Mouse (Mus musculus) bone marrow macrophage, adult 2 months (primary cell): ENCODE measurements around the gene Palld. TPM values are rescaled to one million over a fixed set of nuclear protein-coding genes. Genes with fewer than 3 reads are reported as not detected.

Experiments
- H3K27ac ChIP-seq: 2 replicates; pipeline ENCODE4 v1.5.1; 2012; ENCODE audit warnings: low read depth, low read length; ENCODE audit not compliant: insufficient read depth
- H3K4me1 ChIP-seq: 2 replicates; pipeline ENCODE4 v1.6.1; 2012; ENCODE audit warnings: low read length; ENCODE audit not compliant: control insufficient read depth, insufficient read depth
- H3K4me3 ChIP-seq: 2 replicates; pipeline ENCODE4 v1.5.1; 2012; ENCODE audit warnings: mild to moderate bottlenecking, low read length, moderate library complexity; ENCODE audit not compliant: insufficient read depth
- CTCF ChIP-seq: IDR thresholded peaks from 2 replicates; pipeline ENCODE4 v1.5.1; 2012; ENCODE audit warnings: low read depth, mild to moderate bottlenecking, low read length, moderate library complexity
- POLR2A ChIP-seq: IDR thresholded peaks from 2 replicates; pipeline ENCODE4 v1.6.1; 2012; ENCODE audit warnings: mild to moderate bottlenecking, low read depth, low read length, borderline replicate concordance
- polyA plus RNA-seq: library from polyadenylated mRNA; stranded (reverse); fragments of >200 nt; gene quantifications from 2 replicates; pipeline ENCODE4 v1.2.4, GENCODE M21; 2012; ENCODE audit not compliant: missing spikeins, insufficient read depth, insufficient read length

The Palld gene
- polyA plus RNA-seq, 1 experiment = 6.4 TPM

DNA sequence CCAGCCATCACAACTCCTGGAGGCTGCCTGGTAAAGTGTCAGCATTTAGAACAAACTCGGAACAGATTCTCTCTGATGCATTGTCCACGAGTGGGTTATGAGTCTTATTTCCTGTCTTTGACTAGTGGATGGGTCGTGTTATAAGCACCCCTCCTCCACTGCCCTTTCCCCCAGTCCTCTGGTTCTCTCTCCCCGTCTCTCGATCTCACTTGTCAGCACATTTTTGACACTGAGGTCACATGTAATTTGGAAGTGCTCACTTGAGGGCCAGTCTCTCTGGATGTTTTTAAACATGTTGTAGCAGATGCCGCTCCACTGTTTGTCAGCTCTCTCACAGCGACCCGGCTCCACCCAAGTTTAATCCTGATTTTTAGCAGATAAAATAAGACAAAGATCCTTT, 237.5 kb downstream of the Palld start:
- TF ChIP-seq POLR2A (no peak), CTCF (no peak)
- H3K4me3 ChIP-seq = no peak overlapping the region
- H3K4me1 ChIP-seq = peaks cover 14% of the 10 kb centered on the region
- H3K27ac ChIP-seq = no peak overlapping the region

DNA sequence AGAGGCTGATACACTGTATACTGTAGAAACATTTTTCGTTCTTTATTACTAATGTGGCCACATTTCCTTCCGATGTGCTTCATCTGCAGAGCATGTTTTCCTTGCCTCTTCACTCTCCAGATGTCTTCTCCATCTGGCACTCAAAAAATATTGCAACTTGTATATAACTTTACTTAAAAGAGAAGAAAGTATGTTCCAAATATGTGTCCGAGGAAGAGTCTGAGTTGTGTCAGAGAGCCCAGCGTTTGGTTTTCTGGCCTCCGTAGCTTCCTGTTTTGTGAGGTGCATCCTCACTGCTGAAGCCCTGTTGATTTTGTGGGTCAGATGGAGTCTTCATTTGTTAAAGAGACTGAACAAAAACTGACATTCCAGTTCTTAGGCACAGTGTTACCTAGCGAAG, 238.3 kb downstream of the Palld start:
- peaks cover 14% of the 10 kb centered on the region for H3K4me1 ChIP-seq
- no peak for TF ChIP-seq POLR2A
- TF ChIP-seq CTCF = no peak
- no peak overlapping the region for H3K27ac ChIP-seq
- H3K4me3 ChIP-seq = no peak overlapping the region

DNA sequence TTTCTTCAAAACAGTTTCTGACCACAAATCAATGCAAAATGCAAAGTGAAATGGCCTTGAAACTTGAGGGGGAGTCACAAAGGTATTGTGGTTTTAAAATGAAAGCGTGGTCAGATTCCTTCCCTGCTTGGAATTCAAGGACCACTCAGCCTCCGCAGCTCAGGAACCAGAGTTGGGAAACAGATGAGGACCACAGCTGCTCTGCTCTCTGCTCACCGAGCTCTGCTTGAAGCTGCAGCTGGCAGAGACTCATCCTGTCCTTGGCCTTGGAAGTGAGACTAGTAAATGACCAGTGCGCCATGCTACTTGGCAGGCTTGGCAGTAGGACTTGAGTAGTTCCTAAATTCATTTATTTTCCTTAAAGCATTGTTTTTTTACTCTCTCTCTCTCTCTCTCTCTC, 239.7 kb downstream of the Palld start:
- no peak overlapping the region for H3K4me3 ChIP-seq
- TF ChIP-seq POLR2A (no peak), CTCF (no peak)
- no peak overlapping the region for H3K27ac ChIP-seq
- H3K4me1 ChIP-seq = peaks cover 14% of the 10 kb centered on the region

DNA sequence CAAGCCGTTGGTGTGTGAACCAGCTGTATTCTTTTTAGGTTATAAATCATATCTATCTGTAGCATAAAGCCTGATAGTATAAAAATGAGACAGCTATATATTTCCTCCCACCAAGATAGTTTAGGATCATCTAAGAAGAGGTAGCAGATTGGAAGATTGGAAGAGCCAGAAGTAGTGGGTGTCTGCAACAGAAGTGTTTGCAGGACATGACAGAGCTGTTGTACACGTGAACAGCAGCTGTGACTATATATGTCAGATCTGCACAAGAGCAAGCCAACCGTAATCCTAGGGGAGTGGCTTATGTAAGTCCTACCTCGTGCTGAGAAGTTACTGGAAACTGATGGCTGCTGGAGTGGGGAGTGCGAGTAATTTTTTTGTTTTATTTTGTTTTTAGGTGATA, 240.9 kb downstream of the Palld start:
- TF ChIP-seq POLR2A (no peak), CTCF (no peak)
- Histone ChIP-seq H3K27ac (no peak overlapping the region), H3K4me3 (no peak overlapping the region), H3K4me1 (peaks cover 14% of the 10 kb centered on the region)

DNA sequence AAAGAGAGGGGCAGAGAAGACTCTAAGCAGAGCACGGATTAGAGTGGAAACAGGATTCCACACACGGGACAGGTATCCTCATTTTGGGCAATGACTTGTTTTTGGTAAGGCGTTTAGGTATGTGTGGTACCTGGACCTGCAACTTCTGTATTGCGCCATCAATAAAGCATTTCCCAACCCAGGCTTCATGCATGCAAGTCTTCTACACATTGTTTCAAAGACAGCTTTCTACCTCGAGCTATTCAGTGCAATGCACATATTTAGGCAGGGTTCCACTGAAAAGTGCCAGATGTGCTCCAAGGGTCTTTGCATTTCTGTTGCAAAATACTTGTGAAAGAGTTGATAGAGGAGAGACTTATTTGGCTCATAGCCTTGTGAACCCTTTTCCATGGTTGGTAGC, 241.5 kb downstream of the Palld start:
- TF ChIP-seq POLR2A (no peak), CTCF (no peak)
- Histone ChIP-seq H3K4me3 (no peak overlapping the region), H3K27ac (no peak overlapping the region), H3K4me1 (peaks cover 14% of the 10 kb centered on the region)

DNA sequence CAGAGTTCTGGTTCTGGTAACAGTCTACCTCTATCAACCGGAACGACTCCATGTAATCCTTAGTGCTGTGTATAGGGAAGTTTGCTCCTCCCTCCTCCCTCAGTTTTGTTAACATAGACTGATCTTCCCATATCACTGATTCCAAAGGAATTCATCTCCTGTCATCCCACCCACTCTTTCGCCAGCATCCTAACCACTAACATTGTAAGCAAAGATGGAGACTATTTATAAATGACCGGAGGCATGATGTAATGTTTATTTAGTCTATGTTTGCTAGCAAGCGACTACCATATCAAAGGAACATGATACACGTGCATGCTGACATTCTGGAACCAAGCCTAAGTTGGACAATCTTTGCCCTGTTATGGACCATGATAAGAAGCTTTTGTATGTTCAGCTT, 250.5 kb downstream of the Palld start:
- Histone ChIP-seq H3K27ac (no peak overlapping the region), H3K4me3 (no peak overlapping the region), H3K4me1 (no peaks in the 10 kb centered on the region)
- TF ChIP-seq CTCF (no peak), POLR2A (no peak)

DNA sequence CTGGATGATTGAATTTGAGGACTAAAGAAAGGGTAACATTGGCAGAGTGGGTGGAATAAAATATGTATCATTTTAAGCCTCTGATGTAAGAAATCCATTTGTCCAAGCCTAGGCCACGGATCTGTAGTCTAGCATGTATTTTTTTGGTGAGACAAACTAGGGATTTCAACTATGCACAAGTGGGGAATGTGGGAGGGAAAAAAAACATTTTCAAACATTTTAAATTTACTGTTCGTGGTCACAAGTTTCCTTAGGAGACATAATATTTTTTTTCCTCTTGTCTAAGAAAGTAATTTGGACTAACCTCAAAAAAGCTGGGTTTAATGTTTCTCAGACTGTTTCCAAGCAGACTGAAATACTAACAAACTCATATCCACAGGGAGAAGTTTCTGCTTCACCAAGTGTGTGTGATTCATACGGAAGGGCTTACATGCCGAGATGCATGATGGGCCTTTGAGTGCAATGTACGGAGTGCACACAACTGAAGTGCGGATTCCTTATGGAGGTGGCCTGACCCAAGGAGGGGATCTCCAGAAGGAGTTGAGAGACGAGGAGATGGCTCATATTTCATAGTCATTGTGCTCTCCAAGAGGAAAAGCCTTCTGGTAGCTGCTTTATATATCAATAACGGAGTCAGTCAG, 256.2 kb downstream of the Palld start:
- Histone ChIP-seq H3K4me3 (no peak overlapping the region), H3K4me1 (0 out of 2 replicates have a peak, but pooled peaks cover 3% of the 10 kb centered on the region), H3K27ac (no peak overlapping the region)
- TF ChIP-seq POLR2A = no peak
- no peak for TF ChIP-seq CTCF

DNA sequence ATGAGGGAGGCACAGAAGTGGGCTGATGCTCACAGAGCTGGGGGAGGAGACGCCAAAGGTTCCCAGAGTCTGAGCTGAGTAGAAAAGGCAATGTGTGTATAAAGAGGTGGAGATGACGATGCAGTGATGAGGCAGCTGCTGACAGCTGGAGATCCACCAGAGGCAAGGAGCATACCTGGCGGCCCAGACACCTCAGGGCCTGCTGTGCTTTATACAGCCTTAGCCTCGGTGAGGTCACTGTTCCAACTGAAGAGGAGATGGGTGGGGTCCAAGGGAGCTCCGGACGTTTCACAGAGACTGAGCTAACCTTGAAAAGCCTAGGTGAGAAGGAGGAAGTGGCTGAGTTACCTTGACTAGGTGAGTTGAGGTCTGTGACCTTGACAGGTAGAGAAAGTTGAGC, 256.8 kb downstream of the Palld start:
- no peak overlapping the region for H3K27ac ChIP-seq
- 0 out of 2 replicates have a peak, but pooled peaks cover 3% of the 10 kb centered on the region for H3K4me1 ChIP-seq
- H3K4me3 ChIP-seq = no peak overlapping the region
- TF ChIP-seq CTCF = no peak
- no peak for TF ChIP-seq POLR2A

DNA sequence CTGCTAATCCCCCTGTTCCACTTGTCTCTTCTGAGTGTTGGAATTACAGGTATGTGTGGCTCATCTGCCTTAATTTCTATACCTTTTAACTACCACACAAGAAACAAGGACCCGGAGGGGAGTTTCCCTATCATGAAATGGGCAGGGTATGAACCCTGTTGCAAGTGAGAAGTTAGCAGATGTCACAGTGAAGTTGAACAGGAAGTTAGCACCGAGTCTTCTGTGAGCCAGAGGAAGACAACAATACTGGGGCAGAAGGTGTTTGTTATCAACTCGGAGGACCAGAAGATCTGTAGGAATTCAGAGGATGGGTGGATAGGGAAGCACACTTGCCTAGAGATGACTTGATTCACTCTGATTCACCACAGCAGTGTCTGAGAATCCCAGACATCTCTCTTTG, 259.3 kb downstream of the Palld start:
- TF ChIP-seq POLR2A = no peak
- no peak for TF ChIP-seq CTCF
- H3K4me3 ChIP-seq = no peak overlapping the region
- 0 out of 2 replicates have a peak, but pooled peaks cover 3% of the 10 kb centered on the region for H3K4me1 ChIP-seq
- H3K27ac ChIP-seq = no peak overlapping the region

DNA sequence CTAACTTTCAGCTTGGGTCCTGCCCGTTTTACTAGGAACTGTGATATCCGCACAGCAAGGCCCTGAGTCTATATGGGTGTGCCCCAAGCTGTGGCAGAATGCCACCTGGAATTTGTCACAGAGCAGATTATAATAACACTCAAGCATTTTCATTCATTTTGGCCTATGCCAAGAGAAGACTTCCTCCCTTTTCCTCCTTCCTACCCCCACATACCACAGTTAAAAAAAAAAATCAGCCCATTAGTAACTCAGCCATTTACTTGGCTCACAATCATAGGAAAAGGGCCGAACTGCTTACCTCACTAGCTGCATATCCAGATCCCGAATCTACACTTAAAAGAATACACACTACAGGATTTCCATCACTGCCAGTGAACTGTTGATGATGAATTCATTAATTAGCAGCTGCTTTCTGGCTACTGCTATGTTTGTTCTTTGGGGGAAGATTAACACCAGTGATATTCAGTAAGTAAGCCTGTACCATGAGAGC, 260.1 kb downstream of the Palld start:
- H3K4me1 ChIP-seq = 0 out of 2 replicates have a peak, but pooled peaks cover 3% of the 10 kb centered on the region
- no peak overlapping the region for H3K27ac ChIP-seq
- no peak for TF ChIP-seq POLR2A
- TF ChIP-seq CTCF = no peak
- no peak overlapping the region for H3K4me3 ChIP-seq

DNA sequence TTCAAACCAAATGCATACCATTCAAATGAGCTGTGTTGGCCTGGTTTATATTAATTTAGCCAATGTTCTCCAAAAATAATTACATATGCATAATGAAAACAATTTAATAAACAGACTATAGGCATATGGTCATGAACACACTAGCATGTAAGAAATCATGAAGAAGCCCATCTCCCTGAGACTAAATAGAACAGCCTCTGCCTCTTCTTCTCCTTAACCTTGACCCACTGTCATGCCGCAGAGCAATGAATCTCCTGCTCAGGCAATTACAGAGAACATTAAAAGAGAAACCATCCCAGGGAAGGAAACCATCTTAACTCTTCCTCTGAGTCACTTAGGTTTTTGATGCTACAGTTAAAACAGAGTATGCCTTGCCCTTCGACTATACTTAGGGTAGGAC, 262.9 kb downstream of the Palld start:
- no peak overlapping the region for H3K4me3 ChIP-seq
- 0 out of 2 replicates have a peak, but pooled peaks cover 3% of the 10 kb centered on the region for H3K4me1 ChIP-seq
- no peak overlapping the region for H3K27ac ChIP-seq
- no peak for TF ChIP-seq CTCF
- no peak for TF ChIP-seq POLR2A
